Mouse (Mus musculus): ENCODE results near the gene Tex36.
A peak's percentile ranks its signal among the peaks of the same experiment; 100 is the strongest.

- peak; percentile 81 for TF ChIP-seq CTCF (conservative IDR thresholded peaks at IDR 0.05; ENCODE audit: insufficient read depth, insufficient read length, low read depth, low read length)
- no peak for TF ChIP-seq POLR2A (IDR thresholded peaks at IDR 0.05; ENCODE audit: low read depth, low read length)
Observed at GRCm38 (mm10) chr7:133636738-133637352, 34.9 kb upstream of the Tex36 start.
